Mouse (Mus musculus) gastrocnemius, postnatal 4 days (tissue): ENCODE data around the gene Vmn1r160. TPM values are rescaled to one million over a fixed set of nuclear protein-coding genes. Genes with fewer than 3 reads are reported as not detected.
"Not testable (repeated sequence)": the region's sequence is repeated elsewhere in the genome, so short reads cannot be mapped to it uniquely, and the experiment has no call there.

Source experiments
- DNase-seq, 2 experiments: peaks; one replicate each; pipeline ENCODE4 v3.0.0; 2021 to 2022; ENCODE audit warnings: low spot score in 2 of 2, mixed read lengths in 2 of 2
- long read RNA-seq, 2 experiments: library from polyadenylated mRNA; stranded (forward); transcript quantifications; one replicate each; pipeline ENCODE4 v2.0.0; 2021
- total RNA-seq, 2 experiments: library from RNA; stranded (reverse); gene quantifications; 2 replicates each; pipeline ENCODE4 v1.2.3; 2021

The Vmn1r160 gene
- not detected for total RNA-seq
- long read RNA-seq, experiment 1: 0 reads
- long read RNA-seq, experiment 2: 0 reads

DNA sequence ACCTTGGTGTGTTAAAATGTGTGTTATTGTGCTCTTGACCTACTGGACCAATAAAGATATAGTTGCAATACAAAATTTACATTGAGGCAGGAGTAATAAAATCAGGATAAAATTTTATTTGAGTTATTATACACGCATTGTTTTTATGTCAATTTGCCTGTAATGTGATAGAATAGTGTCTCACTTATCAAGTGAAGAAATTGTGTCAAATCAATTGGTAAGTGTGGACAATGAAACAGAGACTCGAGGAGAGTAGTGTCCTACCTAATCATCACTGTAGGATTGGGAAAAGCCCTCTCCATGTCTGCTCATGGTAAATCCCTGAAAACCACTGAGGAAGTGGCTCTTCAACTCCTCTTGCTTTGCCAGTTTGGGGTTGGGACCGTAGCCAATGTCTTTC, at the start of gene Vmn1r160:
TSS of gene Vmn1r160 (plus strand) at position 301 of the 400 bp plus-strand sequence.
- not testable (repeated sequence) for DNase-seq

DNA sequence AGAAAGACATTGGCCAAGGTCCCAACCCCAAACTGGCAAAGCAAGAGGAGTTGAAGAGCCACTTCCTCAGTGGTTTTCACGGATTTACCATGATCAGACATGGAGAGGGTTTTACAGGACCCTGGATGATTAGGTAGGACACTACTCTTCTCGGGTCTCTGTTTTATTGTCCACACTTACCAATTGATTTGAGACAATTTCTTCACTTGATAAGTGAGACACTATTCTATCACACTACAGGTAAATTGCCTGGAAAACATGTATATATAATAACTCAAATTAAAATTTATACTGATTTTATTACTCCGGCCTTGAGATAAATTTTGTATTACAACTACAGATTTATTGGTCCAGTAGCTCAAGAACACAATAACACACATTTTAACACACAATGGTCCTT, 27.5 kb upstream of the Vmn1r160 start, which contains the start of gene Vmn1r159:
TSS of gene Vmn1r159 (minus strand) at position 101 of the 400 bp plus-strand sequence.
- DNase-seq: not testable (repeated sequence)

Other genes starting within 250 kb of the Vmn1r160 start
- gene Vmn1r155, start 213.2 kb upstream of the Vmn1r160 start, total RNA-seq: not detected
- not detected for gene Gm8693, start 178.9 kb upstream of the Vmn1r160 start, total RNA-seq
- not detected for gene Gm4567, start 151.5 kb upstream of the Vmn1r160 start, total RNA-seq
- not detected for gene Vmn1r157, start 109.5 kb upstream of the Vmn1r160 start, total RNA-seq
- not detected for gene Vmn1r158, start 80.4 kb upstream of the Vmn1r160 start, total RNA-seq
- gene Vmn1r159, start 27.6 kb upstream of the Vmn1r160 start, total RNA-seq: not detected
- gene Gm4214, start 113.4 kb downstream of the Vmn1r160 start, total RNA-seq: not detected
- gene Gm4216, start 148.7 kb downstream of the Vmn1r160 start, total RNA-seq: not detected
- not detected for gene Vmn1r163, start 184.3 kb downstream of the Vmn1r160 start, total RNA-seq
- gene Gm8720, start 196.2 kb downstream of the Vmn1r160 start, total RNA-seq: not detected